Mouse (Mus musculus): ENCODE results near the gene Col26a1. TPM values are rescaled to one million over a fixed set of nuclear protein-coding genes. Genes with fewer than 3 reads are reported as not detected.
"Not testable (repeated sequence)": the region's sequence is repeated elsewhere in the genome, so short reads cannot be mapped to it uniquely, and the experiment has no call there.

The Col26a1 gene
- polyA plus RNA-seq, 1 experiment from 2014 or later = 145 TPM

- H3K4me1 ChIP-seq (replicated peaks); H3K9ac ChIP-seq (replicated peaks); H3K27ac ChIP-seq; H3K27me3 ChIP-seq; ATAC-seq (ENCODE audit: insufficient number of reproducible peaks, insufficient read depth, low FRiP score, low TSS enrichment, low read depth); H3K4me2 ChIP-seq; H3K4me3 ChIP-seq (replicated peaks): not testable (repeated sequence)
- peaks cover 31% of the 10 kb centered on the region for H3K9me3 ChIP-seq
- H3K36me3 ChIP-seq = peaks cover 75% of the 10 kb centered on the region
- 77% methylated on average over 7 of the region's 7 CpGs for WGBS
These were observed 129.8 kb downstream of the Col26a1 start for GRCm38 (mm10) chr5:136753176-136753575.

- 98% methylated on average over 19 of the region's 19 CpGs for WGBS
- Histone ChIP-seq H3K9ac (replicated peaks) (no peak overlapping the region), H3K9me3 (peaks cover 41% of the 10 kb centered on the region), H3K36me3 (peaks cover 82% of the 10 kb centered on the region), H3K4me1 (replicated peaks) (no peaks in the 10 kb centered on the region), H3K27me3 (no peaks in the 10 kb centered on the region), H3K4me3 (replicated peaks) (no peak overlapping the region), H3K4me2 (no peak overlapping the region), H3K27ac (no peak overlapping the region)
- ATAC-seq (ENCODE audit: insufficient number of reproducible peaks, insufficient read depth, low FRiP score, low TSS enrichment, low read depth) = no peak
These were observed 130.9 kb downstream of the Col26a1 start for GRCm38 (mm10) chr5:136752104-136752503.

- H3K36me3 ChIP-seq = peaks cover 98% of the 10 kb centered on the region
- H3K4me3 ChIP-seq (replicated peaks) = no peak overlapping the region
- WGBS = 76% methylated on average over 9 of the region's 9 CpGs
- H3K4me1 ChIP-seq (replicated peaks) = no peaks in the 10 kb centered on the region
- no peak overlapping the region for H3K4me2 ChIP-seq
- no peak for ATAC-seq (ENCODE audit: insufficient number of reproducible peaks, insufficient read depth, low FRiP score, low TSS enrichment, low read depth)
- no peak overlapping the region for H3K27ac ChIP-seq
- peaks cover 44% of the 10 kb centered on the region for H3K9me3 ChIP-seq
- no peak overlapping the region for H3K9ac ChIP-seq (replicated peaks)
- no peaks in the 10 kb centered on the region for H3K27me3 ChIP-seq
These were observed 136.4 kb downstream of the Col26a1 start for GRCm38 (mm10) chr5:136746596-136746995.

- Histone ChIP-seq H3K4me2 (no peak overlapping the region), H3K9me3 (0 out of 2 replicates have a peak, but pooled peaks cover 3% of the 10 kb centered on the region), H3K36me3 (peaks cover 33% of the 10 kb centered on the region), H3K9ac (replicated peaks) (no peak overlapping the region), H3K4me1 (replicated peaks) (no peaks in the 10 kb centered on the region; the same call in 1 of the 2 replicates), H3K4me3 (replicated peaks) (no peak overlapping the region), H3K27ac (no peak overlapping the region), H3K27me3 (no peaks in the 10 kb centered on the region)
- 33% methylated on average over 6 of the region's 6 CpGs for WGBS
- peak; percentile 58; the same call in 1 of the 2 replicates for ATAC-seq (ENCODE audit: insufficient number of reproducible peaks, insufficient read depth, low FRiP score, low TSS enrichment, low read depth)
These were observed 144.1 kb downstream of the Col26a1 start for GRCm38 (mm10) chr5:136738918-136739317.

- H3K9ac ChIP-seq (replicated peaks); H3K4me3 ChIP-seq (replicated peaks); ATAC-seq (ENCODE audit: insufficient number of reproducible peaks, insufficient read depth, low FRiP score, low TSS enrichment, low read depth); H3K4me2 ChIP-seq; H3K27ac ChIP-seq; H3K27me3 ChIP-seq; H3K4me1 ChIP-seq (replicated peaks); H3K36me3 ChIP-seq: not testable (repeated sequence)
- WGBS = 88% methylated on average over 5 of the region's 5 CpGs
- H3K9me3 ChIP-seq = peaks cover 16% of the 10 kb centered on the region
These were observed 156.7 kb downstream of the Col26a1 start for GRCm38 (mm10) chr5:136726271-136726670.

- 71% methylated on average over 5 of the region's 5 CpGs for WGBS
- no peak overlapping the region for H3K4me2 ChIP-seq
- peak overlapping the region; percentile 25; the same call in 1 of the 2 replicates for H3K27ac ChIP-seq
- peaks cover 18% of the 10 kb centered on the region for H3K4me1 ChIP-seq (replicated peaks)
- peaks cover 5% of the 10 kb centered on the region; the same call in 1 of the 2 replicates for H3K9me3 ChIP-seq
- H3K27me3 ChIP-seq = no peaks in the 10 kb centered on the region; the same call in 1 of the 2 replicates
- H3K4me3 ChIP-seq (replicated peaks) = no peak overlapping the region
- H3K9ac ChIP-seq (replicated peaks) = 0 out of 2 replicates have a peak overlapping the region, but pooled peaks have one; percentile 14
- ATAC-seq (ENCODE audit: insufficient number of reproducible peaks, insufficient read depth, low FRiP score, low TSS enrichment, low read depth) = no peak
- H3K36me3 ChIP-seq = no peaks in the 10 kb centered on the region
These were observed 161.4 kb downstream of the Col26a1 start for GRCm38 (mm10) chr5:136721596-136721995.

GRCm38 (mm10) chr5:136718656-136719055, 164.4 kb downstream of the Col26a1 start:
- Histone ChIP-seq H3K27ac (no peak overlapping the region), H3K4me3 (replicated peaks) (no peak overlapping the region), H3K9me3 (peaks cover 5% of the 10 kb centered on the region; the same call in 1 of the 2 replicates), H3K9ac (replicated peaks) (no peak overlapping the region), H3K4me2 (no peak overlapping the region), H3K4me1 (replicated peaks) (peaks cover 26% of the 10 kb centered on the region), H3K27me3 (peaks cover 21% of the 10 kb centered on the region), H3K36me3 (no peaks in the 10 kb centered on the region)
- WGBS = 70% methylated on average over 8 of the region's 8 CpGs
- no peak for ATAC-seq (ENCODE audit: insufficient number of reproducible peaks, insufficient read depth, low FRiP score, low TSS enrichment, low read depth)

- peaks cover 25% of the 10 kb centered on the region for H3K27me3 ChIP-seq
- peaks cover 26% of the 10 kb centered on the region for H3K4me1 ChIP-seq (replicated peaks)
- H3K27ac ChIP-seq = no peak overlapping the region
- H3K4me3 ChIP-seq (replicated peaks) = no peak overlapping the region
- WGBS = 78% methylated on average over 2 of the region's 2 CpGs
- H3K9me3 ChIP-seq = peaks cover 5% of the 10 kb centered on the region; the same call in 1 of the 2 replicates
- H3K9ac ChIP-seq (replicated peaks) = no peak overlapping the region
- no peak for ATAC-seq (ENCODE audit: insufficient number of reproducible peaks, insufficient read depth, low FRiP score, low TSS enrichment, low read depth)
- no peak overlapping the region for H3K4me2 ChIP-seq
- H3K36me3 ChIP-seq = no peaks in the 10 kb centered on the region
These were observed 165.5 kb downstream of the Col26a1 start for GRCm38 (mm10) chr5:136717573-136717854.

GRCm38 (mm10) chr5:136716696-136717572, 166.1 kb downstream of the Col26a1 start:
- Histone ChIP-seq H3K4me1 (replicated peaks) (peaks cover 26% of the 10 kb centered on the region), H3K9ac (replicated peaks) (no peak overlapping the region), H3K27ac (no peak overlapping the region), H3K36me3 (no peaks in the 10 kb centered on the region), H3K9me3 (no peaks in the 10 kb centered on the region), H3K4me2 (no peak overlapping the region), H3K4me3 (replicated peaks) (no peak overlapping the region), H3K27me3 (peaks cover 25% of the 10 kb centered on the region)
- no peak for ATAC-seq (ENCODE audit: insufficient number of reproducible peaks, insufficient read depth, low FRiP score, low TSS enrichment, low read depth)
- 38% methylated on average over 10 of the region's 10 CpGs for WGBS

GRCm38 (mm10) chr5:136714879-136715278, 168.1 kb downstream of the Col26a1 start:
- WGBS = 21% methylated on average over 11 of the region's 11 CpGs
- Histone ChIP-seq H3K27me3 (peaks cover 25% of the 10 kb centered on the region), H3K36me3 (no peaks in the 10 kb centered on the region), H3K9ac (replicated peaks) (no peak overlapping the region), H3K4me1 (replicated peaks) (peaks cover 33% of the 10 kb centered on the region), H3K4me3 (replicated peaks) (0 out of 2 replicates have a peak overlapping the region, but pooled peaks have one; percentile 15), H3K4me2 (peak overlapping the region; percentile 42), H3K9me3 (no peaks in the 10 kb centered on the region), H3K27ac (no peak overlapping the region)
- ATAC-seq (ENCODE audit: insufficient number of reproducible peaks, insufficient read depth, low FRiP score, low TSS enrichment, low read depth) = no peak

GRCm38 (mm10) chr5:136714232-136714875, 168.7 kb downstream of the Col26a1 start:
- no peak overlapping the region for H3K27ac ChIP-seq
- no peaks in the 10 kb centered on the region for H3K9me3 ChIP-seq
- 23% methylated on average over 32 of the region's 32 CpGs for WGBS
- H3K36me3 ChIP-seq = no peaks in the 10 kb centered on the region
- ATAC-seq (ENCODE audit: insufficient number of reproducible peaks, insufficient read depth, low FRiP score, low TSS enrichment, low read depth) = no peak
- H3K9ac ChIP-seq (replicated peaks) = no peak overlapping the region
- peak overlapping the region; percentile 15; the same call in 1 of the 2 replicates for H3K4me3 ChIP-seq (replicated peaks)
- peak overlapping the region; percentile 42 for H3K4me2 ChIP-seq
- H3K4me1 ChIP-seq (replicated peaks) = peaks cover 33% of the 10 kb centered on the region
- peaks cover 25% of the 10 kb centered on the region for H3K27me3 ChIP-seq

Measured in limb, embryonic 12.5 days (tissue).